Mouse (Mus musculus) C2C12 (cell line): ENCODE results near the gene Eif4a1. TPM values are rescaled to one million over a fixed set of nuclear protein-coding genes. Genes with fewer than 3 reads are reported as not detected.

Source experiments
- H3K27me3 ChIP-seq: one replicate; pipeline ENCODE4 v1.6.1; 2011; ENCODE audit not compliant: control insufficient read depth, insufficient read depth, insufficient read length
- H3K36me3 ChIP-seq: one replicate; pipeline ENCODE4 v1.6.1; 2011; ENCODE audit not compliant: control insufficient read depth, insufficient read depth
- H3K4me3 ChIP-seq: one replicate; pipeline ENCODE4 v1.5.1; 2011; ENCODE audit warnings: mild to moderate bottlenecking, control low read depth; ENCODE audit not compliant: poor library complexity, insufficient read depth, severe bottlenecking
- H3K79me2 ChIP-seq: one replicate; pipeline ENCODE4 v1.6.1; 2011; ENCODE audit not compliant: control insufficient read depth, insufficient read depth
- H3K79me3 ChIP-seq: one replicate; pipeline ENCODE4 v1.6.1; 2011; ENCODE audit warnings: low read depth, control low read depth
- H3ac ChIP-seq: one replicate; pipeline ENCODE3; 2011; ENCODE audit warnings: low read depth; ENCODE audit not compliant: control insufficient read depth, insufficient read length
- CEBPB ChIP-seq: IDR thresholded peaks from one replicate; pipeline ENCODE4 v1.6.1; 2011; ENCODE audit warnings: low read depth, mild to moderate bottlenecking, control low read depth, moderate library complexity
- CTCF ChIP-seq: IDR thresholded peaks from one replicate; pipeline ENCODE4 v1.5.1; 2011; ENCODE audit not compliant: control insufficient read depth, insufficient read depth, insufficient read length
- FOSL1 ChIP-seq: IDR thresholded peaks from one replicate; pipeline ENCODE4 v1.8.0; 2011; ENCODE audit warnings: mild to moderate bottlenecking, low read length; ENCODE audit not compliant: poor library complexity, insufficient read depth, severe bottlenecking
- MAX ChIP-seq: IDR thresholded peaks from one replicate; pipeline ENCODE4 v1.6.1; 2011; ENCODE audit warnings: mild to moderate bottlenecking, control low read depth
- MYOD1 ChIP-seq: IDR thresholded peaks from one replicate; pipeline ENCODE4 v1.6.1; 2011; ENCODE audit warnings: low read depth; ENCODE audit not compliant: control insufficient read depth, insufficient read length
- MYOG ChIP-seq: IDR thresholded peaks from one replicate; pipeline ENCODE4 v1.6.1; 2011; ENCODE audit not compliant: control insufficient read depth, insufficient read length; ENCODE audit errors: extremely low read depth
- USF1 ChIP-seq: IDR thresholded peaks from one replicate; pipeline ENCODE4 v1.6.1; 2011; ENCODE audit warnings: low read depth, mild to moderate bottlenecking, control low read depth, moderate library complexity
- long read RNA-seq, 2 experiments: library from polyadenylated mRNA; unstranded; transcript quantifications; one replicate each; pipeline ENCODE4 v2.0.0; 2019 to 2020
- polyA plus RNA-seq: library from polyadenylated mRNA; unstranded; fragments of >200 nt; fragmentation: generic; extraction: Trizol; gene quantifications from one replicate; pipeline ENCODE4 v1.2.1, GENCODE M21; 2012; ENCODE audit warnings: missing spikeins

Gene Eif4a1
- polyA plus RNA-seq: 1,304 TPM
- long read RNA-seq, experiment 1, transcript Eif4a1-213 (11 exons, 1,774 nt): major isoform, 268 of 340 reads
- long read RNA-seq, experiment 1, partial matches to known transcripts: 21 of 340 reads
- long read RNA-seq, experiment 1, other reads (novel, unspliced or antisense): 50 of 340 reads
- long read RNA-seq, experiment 2, transcript Eif4a1-213 (11 exons, 1,774 nt): major isoform, 3,119 of 3,225 reads
- long read RNA-seq, experiment 2, partial matches to known transcripts: 29 of 3,225 reads
- long read RNA-seq, experiment 2, other reads (novel, unspliced or antisense): 75 of 3,225 reads

- TF ChIP-seq MAX: peak; percentile 99
- TF ChIP-seq USF1: peak; percentile 94
- no peak for TF ChIP-seq CEBPB
- Histone ChIP-seq H3K36me3 (peaks cover 79% of the 10 kb centered on the region), H3K79me3 (peaks cover 48% of the 10 kb centered on the region), H3ac (peak within 1 kb of the TSS; percentile 99), H3K27me3 (no peaks in the 10 kb centered on the region), H3K79me2 (peaks cover 74% of the 10 kb centered on the region), H3K4me3 (peak within 1 kb of the TSS; percentile 100)
Measured at GRCm38 (mm10) chr11:69672211-69672706, at the start of gene Eif4a1. Gene Eif4a1 (minus strand): TSS chr11:69672423.

GRCm38 (mm10) chr11:69720852-69721251 is 48.6 kb upstream of the Eif4a1 start:
- Histone ChIP-seq H3K4me3 (no peak overlapping the region), H3K27me3 (no peaks in the 10 kb centered on the region), H3K79me2 (no peaks in the 10 kb centered on the region), H3K79me3 (no peaks in the 10 kb centered on the region), H3ac (no peak overlapping the region), H3K36me3 (no peaks in the 10 kb centered on the region)
- TF ChIP-seq MAX (no peak), USF1 (no peak), MYOG (no peak), FOSL1 (no peak), MYOD1 (no peak), CTCF (no peak), CEBPB (no peak)

DNA sequence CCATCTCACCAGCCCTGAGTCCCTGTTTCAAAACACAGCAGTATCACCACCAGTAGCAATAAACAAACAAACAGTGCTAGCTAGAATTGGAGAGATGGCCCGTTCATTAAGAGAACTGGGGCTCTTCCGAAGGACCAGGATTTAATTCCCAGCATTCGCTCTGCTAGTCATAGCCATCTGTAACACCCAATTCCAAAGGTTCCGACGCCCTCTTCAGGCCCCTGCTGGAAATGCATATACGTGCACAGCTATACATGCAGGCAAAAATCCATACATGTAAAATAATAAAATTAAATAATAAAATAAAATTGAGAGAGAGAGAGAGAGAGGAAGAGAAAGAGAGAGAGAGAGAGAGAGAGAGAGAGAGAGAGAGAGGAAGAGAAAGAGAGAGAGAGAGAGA is 47.2 kb upstream of the Eif4a1 start:
- H3K36me3 ChIP-seq: no peaks in the 10 kb centered on the region
- TF ChIP-seq MAX (no peak), CTCF (no peak), MYOD1 (no peak), CEBPB (no peak)
- no peaks in the 10 kb centered on the region for H3K79me2 ChIP-seq
- H3K4me3 ChIP-seq: no peak overlapping the region
- no peaks in the 10 kb centered on the region for H3K27me3 ChIP-seq
- no peak overlapping the region for H3ac ChIP-seq
- no peaks in the 10 kb centered on the region for H3K79me3 ChIP-seq

DNA sequence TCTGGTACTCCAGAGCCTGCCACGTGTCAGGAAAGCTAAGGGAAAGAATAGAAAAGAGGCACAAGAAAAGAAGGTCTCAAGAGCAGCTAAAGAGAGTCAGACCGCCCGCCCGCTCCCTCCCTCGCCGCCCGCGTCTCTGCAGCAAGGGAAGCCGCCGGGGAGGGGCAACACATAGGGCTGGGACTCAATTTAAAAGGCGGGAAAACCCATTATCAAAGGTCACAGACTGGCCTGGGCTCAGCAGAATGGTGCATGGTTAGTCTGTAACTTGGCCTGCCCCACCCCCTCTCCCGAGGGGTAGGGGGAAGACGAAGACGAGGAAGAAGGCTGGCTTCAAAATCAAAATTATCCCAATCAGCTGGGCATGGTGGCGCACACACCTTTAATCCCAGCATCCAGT is 46.4 kb upstream of the Eif4a1 start:
- H3ac ChIP-seq: no peak overlapping the region
- no peak overlapping the region for H3K4me3 ChIP-seq
- no peak for TF ChIP-seq MAX
- TF ChIP-seq MYOD1: no peak
- TF ChIP-seq USF1: no peak
- H3K36me3 ChIP-seq: no peaks in the 10 kb centered on the region
- H3K79me2 ChIP-seq: no peaks in the 10 kb centered on the region
- H3K79me3 ChIP-seq: no peaks in the 10 kb centered on the region
- no peaks in the 10 kb centered on the region for H3K27me3 ChIP-seq

- Histone ChIP-seq H3ac (no peak overlapping the region), H3K36me3 (no peaks in the 10 kb centered on the region), H3K79me2 (no peaks in the 10 kb centered on the region), H3K79me3 (no peaks in the 10 kb centered on the region), H3K4me3 (no peak overlapping the region), H3K27me3 (no peaks in the 10 kb centered on the region)
- TF ChIP-seq FOSL1: no peak
- no peak for TF ChIP-seq MYOG
- no peak for TF ChIP-seq MAX
- no peak for TF ChIP-seq USF1
- no peak for TF ChIP-seq CEBPB
- no peak for TF ChIP-seq MYOD1
- TF ChIP-seq CTCF: no peak
Measured at GRCm38 (mm10) chr11:69716953-69717352, 44.7 kb upstream of the Eif4a1 start.

DNA sequence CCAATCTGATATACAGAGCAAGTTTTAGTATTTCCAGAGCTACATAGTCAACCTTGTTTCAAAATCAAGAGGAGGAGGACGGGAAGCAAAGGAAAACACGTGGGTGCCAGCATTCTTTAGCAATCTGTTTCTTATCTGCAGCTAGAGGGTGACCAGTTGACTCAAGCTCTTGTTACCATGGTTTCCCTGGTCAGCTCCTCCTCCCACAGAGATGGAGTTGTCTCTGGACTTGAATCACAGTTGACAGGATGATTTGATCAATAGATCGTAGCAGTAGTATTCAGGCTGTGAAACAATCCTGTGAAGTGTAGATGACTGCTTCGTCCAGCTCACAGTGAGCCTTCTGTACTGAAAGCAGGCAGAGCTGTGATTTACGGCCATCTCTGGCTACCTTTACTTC is 43.7 kb upstream of the Eif4a1 start:
- Histone ChIP-seq H3K4me3 (no peak overlapping the region), H3ac (no peak overlapping the region), H3K36me3 (no peaks in the 10 kb centered on the region), H3K27me3 (no peaks in the 10 kb centered on the region), H3K79me2 (no peaks in the 10 kb centered on the region), H3K79me3 (no peaks in the 10 kb centered on the region)
- TF ChIP-seq CTCF (no peak), USF1 (no peak), MYOG (no peak), CEBPB (no peak), MYOD1 (no peak), FOSL1 (no peak), MAX (no peak)
